Mouse (Mus musculus): ENCODE results near the gene Mtrf1. TPM values are rescaled to one million over a fixed set of nuclear protein-coding genes. Genes with fewer than 3 reads are reported as not detected.
A peak's percentile ranks its signal among the peaks of the same experiment; 100 is the strongest.
"Not testable (repeated sequence)": the region's sequence is repeated elsewhere in the genome, so short reads cannot be mapped to it uniquely, and the experiment has no call there.

Gene Mtrf1
- total RNA-seq, 1 experiment from 2014 or later: 1.9 TPM

DNA sequence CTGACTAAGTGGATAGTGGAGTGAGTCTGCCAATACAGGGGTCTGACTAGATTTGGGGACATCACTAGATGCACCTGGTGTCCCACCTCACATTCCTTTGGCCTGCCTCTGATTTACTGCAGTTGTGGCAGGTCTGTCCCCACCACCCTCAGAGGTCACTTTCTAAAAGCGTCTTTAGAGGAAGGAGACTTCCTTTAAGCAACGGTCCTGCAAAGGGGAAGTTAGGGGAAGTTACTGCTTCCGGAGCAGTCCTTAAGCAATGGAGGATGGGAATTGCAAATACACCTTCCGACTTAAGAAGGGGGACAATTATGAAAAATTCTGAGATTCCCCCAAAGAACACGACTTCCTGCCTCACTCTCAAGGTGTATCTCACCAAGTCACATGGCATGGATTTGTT is 43.9 kb downstream of the Mtrf1 start:
- peak; percentile 84 for ATAC-seq (ENCODE audit: extremely low read depth, insufficient number of reproducible peaks, low FRiP score, poor library complexity, severe bottlenecking)

DNA sequence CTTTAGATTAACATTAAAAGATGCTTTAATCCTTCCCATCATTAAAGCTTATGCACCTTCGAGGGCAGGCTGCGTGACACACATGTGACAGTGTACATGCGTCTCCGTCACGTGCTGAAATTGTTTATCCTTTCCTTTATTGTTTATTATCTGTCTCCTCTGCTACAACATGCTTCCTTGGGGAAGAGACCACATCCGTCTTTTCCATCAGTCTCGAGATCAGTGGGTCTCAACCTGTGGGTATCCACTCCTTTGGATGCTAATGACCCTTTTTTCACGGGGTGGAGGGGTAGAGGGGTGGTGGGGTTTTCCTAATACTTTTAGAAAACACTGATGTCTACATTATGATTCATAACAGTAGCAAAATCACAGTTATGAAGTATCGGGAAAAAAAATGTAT is 47.0 kb downstream of the Mtrf1 start:
- ATAC-seq (ENCODE audit: extremely low read depth, insufficient number of reproducible peaks, low FRiP score, poor library complexity, severe bottlenecking): no peak

GRCm38 (mm10) chr14:79445055-79445620 is 47.6 kb downstream of the Mtrf1 start:
- ATAC-seq (ENCODE audit: extremely low read depth, insufficient number of reproducible peaks, low FRiP score, poor library complexity, severe bottlenecking): no peak

GRCm38 (mm10) chr14:79451681-79452590 is 54.4 kb downstream of the Mtrf1 start, which contains the start of gene Kbtbd6:
Kbtbd6 (plus strand) TSS chr14:79451835.
- peak; percentile 94 for ATAC-seq (ENCODE audit: extremely low read depth, insufficient number of reproducible peaks, low FRiP score, poor library complexity, severe bottlenecking)

GRCm38 (mm10) chr14:79452591-79452934 is 55.0 kb downstream of the Mtrf1 start:
- not testable (repeated sequence) for ATAC-seq (ENCODE audit: extremely low read depth, insufficient number of reproducible peaks, low FRiP score, poor library complexity, severe bottlenecking)

- no peak for ATAC-seq (ENCODE audit: extremely low read depth, insufficient number of reproducible peaks, low FRiP score, poor library complexity, severe bottlenecking)
Measured at GRCm38 (mm10) chr14:79460401-79460800, 62.8 kb downstream of the Mtrf1 start.

GRCm38 (mm10) chr14:79460988-79461387 is 63.4 kb downstream of the Mtrf1 start:
- ATAC-seq (ENCODE audit: extremely low read depth, insufficient number of reproducible peaks, low FRiP score, poor library complexity, severe bottlenecking): no peak

- no peak for ATAC-seq (ENCODE audit: extremely low read depth, insufficient number of reproducible peaks, low FRiP score, poor library complexity, severe bottlenecking)
Measured at GRCm38 (mm10) chr14:79465623-79466022, 68.1 kb downstream of the Mtrf1 start.

DNA sequence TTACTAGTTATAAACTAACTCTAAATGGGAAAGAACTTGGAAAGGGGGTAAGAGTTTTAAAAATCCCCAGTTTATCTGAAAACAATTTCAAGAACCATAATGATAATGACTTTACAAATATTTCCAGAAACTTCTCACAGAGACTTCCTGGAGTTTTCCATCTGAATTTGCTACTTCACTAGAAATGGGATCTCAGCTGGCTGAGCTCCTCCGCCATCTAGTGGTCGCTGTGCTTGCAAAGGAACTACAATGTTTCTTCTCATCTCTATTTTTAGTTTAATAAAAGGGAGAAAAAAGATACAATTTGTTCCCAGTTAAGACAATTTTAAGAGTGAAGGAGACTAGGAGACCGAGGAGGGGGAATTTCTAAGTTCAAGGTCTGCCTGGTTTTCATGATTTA is 70.0 kb downstream of the Mtrf1 start:
- ATAC-seq (ENCODE audit: extremely low read depth, insufficient number of reproducible peaks, low FRiP score, poor library complexity, severe bottlenecking): no peak

Other genes with a start within 250 kb of the Mtrf1 start
- not detected in 2 replicates for gene Zfp957, start 150.4 kb upstream of the Mtrf1 start, total RNA-seq (2017)
- gene Rgcc, start 96.1 kb upstream of the Mtrf1 start, total RNA-seq (2017): 20.3 and 20.8 TPM in 2 replicates
- gene Naa16, start 7.0 kb upstream of the Mtrf1 start, total RNA-seq (2017): 34.7 and 51.9 TPM in 2 replicates
- gene Kbtbd7, start 28.7 kb downstream of the Mtrf1 start, total RNA-seq (2017): 27.3 and 32.1 TPM in 2 replicates
- 0.37 and 0.47 TPM in 2 replicates for gene Kbtbd6, start 54.1 kb downstream of the Mtrf1 start, total RNA-seq (2017)
- gene Elf1, start 83.4 kb downstream of the Mtrf1 start, total RNA-seq (2017): 216 and 249 TPM in 2 replicates
- gene Wbp4, start 83.7 kb downstream of the Mtrf1 start, total RNA-seq (2017): 64.7 and 66.0 TPM in 2 replicates
- gene Sugt1, start 189.9 kb downstream of the Mtrf1 start, total RNA-seq (2017): 48.2 and 101 TPM in 2 replicates